Mouse (Mus musculus) adrenal gland, postnatal 10 days (tissue): ENCODE data around the gene Adam15. TPM values are rescaled to one million over a fixed set of nuclear protein-coding genes. Genes with fewer than 3 reads are reported as not detected.
A peak's percentile ranks its signal among the peaks of the same experiment; 100 is the strongest.

Source experiments
- DNase-seq: peaks from one replicate; pipeline ENCODE4 v3.0.0; 2021; ENCODE audit warnings: mixed read lengths
- total RNA-seq, 2 experiments: library from RNA; stranded (reverse); gene quantifications; 2 replicates each; pipeline ENCODE4 v1.2.3; 2021

Gene Adam15
- total RNA-seq, 2 experiments from 2014 or later: 62.8 to 68.9 TPM

GRCm38 (mm10) chr3:89299499-89299898 lies 50.3 kb downstream of the Adam15 start:
- DNase-seq: peak; percentile 60

DNA sequence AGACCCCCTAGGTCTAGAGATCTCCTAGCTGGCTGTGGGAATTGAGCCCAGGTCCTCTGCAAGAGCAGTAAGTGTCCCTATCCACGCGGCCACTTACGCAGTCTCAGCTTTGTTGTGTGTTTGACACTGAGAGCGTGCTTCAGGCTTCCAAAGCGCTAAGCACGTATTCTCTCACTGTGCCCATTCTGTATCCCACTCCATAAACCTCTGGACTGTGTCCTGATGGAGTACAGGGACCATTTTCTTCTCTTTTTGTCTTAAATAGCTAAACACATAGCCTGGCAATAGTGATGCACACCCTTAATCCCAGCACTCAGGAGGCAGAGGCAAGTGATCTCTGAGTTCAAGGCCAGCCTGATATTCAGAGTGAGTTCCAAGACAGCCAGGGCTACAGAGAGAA lies 50.9 kb downstream of the Adam15 start:
- no peak for DNase-seq

DNA sequence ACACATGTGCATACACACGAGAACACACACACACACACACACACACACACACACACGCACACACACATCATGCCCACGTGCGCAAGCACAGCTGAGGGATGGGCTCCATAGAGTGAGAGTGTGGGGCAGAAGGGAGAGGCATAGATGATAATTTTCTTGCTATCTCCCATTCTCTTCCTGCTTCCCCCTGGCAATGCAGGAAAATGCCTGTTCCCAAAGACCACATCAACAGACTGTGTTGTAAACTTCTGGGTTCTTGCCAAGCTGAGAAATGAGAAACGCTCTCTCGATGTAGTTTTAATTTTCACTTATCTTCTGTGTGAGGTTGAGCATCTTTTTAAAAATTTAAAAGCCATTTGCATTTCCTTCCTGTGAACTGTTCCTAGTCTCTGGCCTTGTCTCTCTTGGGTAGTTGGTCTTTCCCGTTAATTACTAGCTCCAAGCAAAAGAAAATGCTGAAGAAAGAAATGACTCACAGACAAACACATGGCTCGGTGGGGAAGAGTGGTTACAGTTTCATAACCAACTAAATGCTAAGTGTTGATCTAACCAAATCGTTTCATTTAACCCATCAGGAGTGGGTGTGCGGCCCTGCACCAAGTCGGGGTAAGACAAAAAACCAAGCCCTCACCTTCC lies 52.9 kb downstream of the Adam15 start:
- DNase-seq: no peak

DNA sequence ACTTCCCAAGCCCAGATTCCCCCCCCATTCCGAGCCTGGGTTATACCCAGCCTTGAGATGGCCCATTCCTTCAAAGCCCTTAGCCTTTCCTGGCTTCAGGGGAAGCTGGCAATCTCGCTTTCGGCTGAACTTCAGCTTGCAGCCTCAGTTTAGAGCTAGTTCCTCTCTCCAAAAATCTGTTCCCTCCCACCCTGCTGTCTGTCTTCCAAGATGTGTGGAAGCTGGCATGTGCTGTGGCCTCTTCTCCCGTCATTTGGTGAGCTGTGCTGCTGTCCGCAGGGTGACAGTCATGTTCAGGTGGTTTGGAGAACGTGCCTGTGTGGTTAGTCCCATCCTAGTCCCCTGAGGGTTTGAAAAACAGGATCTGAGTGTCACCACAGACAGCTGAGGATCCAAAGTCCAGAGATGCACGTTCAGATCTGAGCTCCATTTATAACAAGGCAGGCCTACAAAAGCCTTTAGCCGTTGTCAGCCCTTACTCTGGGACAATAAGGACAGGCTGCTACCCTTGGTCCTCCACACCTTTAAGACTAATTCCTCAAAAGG lies 54.0 kb downstream of the Adam15 start:
- DNase-seq: no peak

- DNase-seq: no peak
Measured at GRCm38 (mm10) chr3:89294195-89294594, 55.6 kb downstream of the Adam15 start.

- no peak for DNase-seq
Measured at GRCm38 (mm10) chr3:89293247-89293918, 56.4 kb downstream of the Adam15 start.

DNA sequence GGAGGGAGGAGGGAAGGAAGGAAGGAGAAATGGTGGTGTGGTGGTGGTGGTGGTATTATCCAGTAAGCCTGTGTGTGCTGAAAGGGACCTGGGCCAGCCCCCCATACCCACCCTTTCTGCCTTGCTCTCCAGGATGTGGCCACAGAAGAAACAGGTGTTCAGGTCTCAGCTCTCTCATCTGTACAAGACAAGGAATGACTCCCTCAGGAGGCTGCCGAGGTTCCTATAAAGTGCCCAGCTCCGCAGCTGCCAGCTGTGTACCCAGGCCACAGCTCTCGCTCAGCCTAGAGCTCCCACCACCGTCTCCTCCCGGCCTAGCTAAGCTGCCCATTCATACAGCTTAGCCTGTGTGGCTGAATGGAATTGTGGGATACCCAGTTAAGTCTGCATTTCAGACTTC lies 57.5 kb downstream of the Adam15 start:
- no peak for DNase-seq

- DNase-seq: no peak
Measured at GRCm38 (mm10) chr3:89291874-89292273, 57.9 kb downstream of the Adam15 start.

Other genes with a start within 250 kb of the Adam15 start
- not detected for gene Gm43738, start 248.9 kb downstream of the Adam15 start, total RNA-seq
- gene Fdps, start 248.0 kb downstream of the Adam15 start, total RNA-seq: 10 to 100 TPM; 56.9 to 70.2 TPM
- 10 to 100 TPM; 15.2 to 41.1 TPM for gene Pklr, start 213.9 kb downstream of the Adam15 start, total RNA-seq
- gene Hcn3, start 189.8 kb downstream of the Adam15 start, total RNA-seq: 1 to 10 TPM; 2.2 to 5.7 TPM
- gene Clk2, start 185.2 kb downstream of the Adam15 start, total RNA-seq: 10 to 100 TPM; 42.0 to 65.6 TPM
- 10 to 100 TPM; 67.9 to 72.7 TPM for gene Scamp3, start 172.5 kb downstream of the Adam15 start, total RNA-seq
- 10 to 100 TPM; 16.2 to 24.8 TPM for gene Fam189b, start 166.9 kb downstream of the Adam15 start, total RNA-seq
- 10 to 100 TPM; 47.8 to 48.1 TPM for gene Gba, start 147.1 kb downstream of the Adam15 start, total RNA-seq
- 10 to 100 TPM; 21.8 to 22.6 TPM for gene Thbs3, start 134.8 kb downstream of the Adam15 start, total RNA-seq
- 100 to 1,000 TPM; 176 to 198 TPM for gene Mtx1, start 122.9 kb downstream of the Adam15 start, total RNA-seq
- under 1 TPM; 0.51 to 0.55 TPM for gene Muc1, start 120.9 kb downstream of the Adam15 start, total RNA-seq
- 100 to 1,000 TPM; 109 to 116 TPM for gene Krtcap2, start 104.0 kb downstream of the Adam15 start, total RNA-seq
- gene Trim46, start 103.7 kb downstream of the Adam15 start, total RNA-seq: 1 to 10 TPM; 2.0 to 4.2 TPM
- gene Dpm3, start 90.6 kb downstream of the Adam15 start, total RNA-seq: 100 to 1,000 TPM; 115 to 122 TPM
- 10 to 100 TPM; 46.7 to 53.1 TPM for gene Slc50a1, start 79.4 kb downstream of the Adam15 start, total RNA-seq
- 10 to 100 TPM; 25.0 to 34.3 TPM for gene Efna1, start 68.9 kb downstream of the Adam15 start, total RNA-seq
- under 1 TPM; 0.51 to 0.73 TPM for gene Efna3, start 27.0 kb downstream of the Adam15 start, total RNA-seq
- gene Efna4, start 12.0 kb downstream of the Adam15 start, total RNA-seq: 1 to 10 TPM; 1.7 to 2.2 TPM
- gene Dcst2, start 12.0 kb upstream of the Adam15 start, total RNA-seq: under 1 TPM; 0.48 to 0.82 TPM
- gene Dcst1, start 15.3 kb upstream of the Adam15 start, total RNA-seq: under 1 TPM in 1 of 2 experiments, not detected in 1; 0.45 TPM
- gene Zbtb7b, start 44.8 kb upstream of the Adam15 start, total RNA-seq: 10 to 100 TPM; 62.3 to 62.4 TPM
- gene Lenep, start 52.8 kb upstream of the Adam15 start, total RNA-seq: under 1 TPM in 1 of 2 experiments, not detected in 1; 0.24 TPM
- gene Flad1, start 61.9 kb upstream of the Adam15 start, total RNA-seq: 10 to 100 TPM; 49.4 to 54.6 TPM
- 10 to 100 TPM; 39.8 to 43.2 TPM for gene Cks1b, start 68.4 kb upstream of the Adam15 start, total RNA-seq
- 100 to 1,000 TPM in 1 of 2 experiments, 10 to 100 TPM in 1; 94.4 to 108 TPM for gene Shc1, start 68.4 kb upstream of the Adam15 start, total RNA-seq
- 10 to 100 TPM; 34.2 to 36.9 TPM for gene Pygo2, start 80.2 kb upstream of the Adam15 start, total RNA-seq
- 10 to 100 TPM; 46.0 to 62.1 TPM for gene Pbxip1, start 86.7 kb upstream of the Adam15 start, total RNA-seq
- gene Pmvk, start 104.5 kb upstream of the Adam15 start, total RNA-seq: 10 to 100 TPM; 15.3 to 17.1 TPM
- gene Kcnn3, start 170.2 kb upstream of the Adam15 start, total RNA-seq: 1 to 10 TPM; 4.3 to 6.3 TPM